Mouse (Mus musculus) MEL (cell line): ENCODE data around the gene Bloc1s6.

Experiments
- CHD1 ChIP-seq: IDR thresholded peaks from 2 replicates; pipeline ENCODE4 v1.6.1; 2012; ENCODE audit warnings: low read depth, mild to moderate bottlenecking, inconsistent platforms, low read length, improper control_type of control experiment
- CTCF ChIP-seq, 3 experiments: IDR thresholded peaks in 2 of 3; conservative IDR thresholded peaks in 1 of 3; 2 replicates each; pipeline ENCODE4 v1.5.1; 2011 to 2012; ENCODE audit warnings: low read length in 3 of 3, low read depth in 2 of 3, mild to moderate bottlenecking in 2 of 3, improper control_type of control experiment in 1 of 3, inconsistent platforms in 1 of 3, mixed read lengths in 1 of 3, moderate library complexity in 1 of 3; ENCODE audit not compliant: control insufficient read depth in 1 of 3, insufficient read depth in 1 of 3, poor library complexity in 1 of 3, severe bottlenecking in 1 of 3
- POLR2A ChIP-seq, 2 experiments: IDR thresholded peaks; 2 replicates each; pipeline ENCODE4 v1.6.1; 2011 to 2012; ENCODE audit warnings: low read length in 2 of 2, mild to moderate bottlenecking in 2 of 2, control low read depth in 1 of 2, improper control_type of control experiment in 1 of 2, low read depth in 1 of 2, moderate library complexity in 1 of 2; ENCODE audit not compliant: control insufficient read depth in 1 of 2, insufficient read depth in 1 of 2, poor library complexity in 1 of 2
- POLR2AphosphoS5 ChIP-seq: IDR thresholded peaks from 2 replicates; pipeline ENCODE4 v1.6.1; 2012; ENCODE audit warnings: low read depth, borderline replicate concordance, mild to moderate bottlenecking, inconsistent platforms, low read length, moderate library complexity, mixed read lengths

- TF ChIP-seq CHD1, result no peak
- no peak for TF ChIP-seq POLR2AphosphoS5
- TF ChIP-seq POLR2A (IDR thresholded peaks at IDR 0.05; ENCODE audit: control insufficient read depth in 1 of 2, insufficient read depth in 1 of 2, low read depth in 1 of 2, low read length in 2 of 2, poor library complexity in 1 of 2), result no peak
- TF ChIP-seq CTCF (IDR thresholded peaks at IDR 0.05 in 2 of 3, conservative IDR thresholded peaks at IDR 0.05 in 1 of 3; ENCODE audit: control insufficient read depth in 1 of 3, insufficient read depth in 1 of 3, low read depth in 2 of 3, low read length in 3 of 3, poor library complexity in 1 of 3, severe bottlenecking in 1 of 3), result no peak
Measured at GRCm38 (mm10) chr2:122789730-122790129, 51.4 kb downstream of the Bloc1s6 start.
